Mouse (Mus musculus) regulatory T cell (primary cell): ENCODE data around the gene Nin.

ENCODE experiments used
- in situ Hi-C: fragments of 300-600 bp; cut with MboI, MseI; formaldehyde crosslinking; loops from one replicate; pipeline ENCODE4 v1.15.1; 2025; ENCODE audit warnings: high pct_unique_total_duplicates

The Nin gene

GRCm38 (mm10) chr12:70119552-70119951, 6.0 kb upstream of the Nin start:
- in situ Hi-C loops, result no loop called here

DNA sequence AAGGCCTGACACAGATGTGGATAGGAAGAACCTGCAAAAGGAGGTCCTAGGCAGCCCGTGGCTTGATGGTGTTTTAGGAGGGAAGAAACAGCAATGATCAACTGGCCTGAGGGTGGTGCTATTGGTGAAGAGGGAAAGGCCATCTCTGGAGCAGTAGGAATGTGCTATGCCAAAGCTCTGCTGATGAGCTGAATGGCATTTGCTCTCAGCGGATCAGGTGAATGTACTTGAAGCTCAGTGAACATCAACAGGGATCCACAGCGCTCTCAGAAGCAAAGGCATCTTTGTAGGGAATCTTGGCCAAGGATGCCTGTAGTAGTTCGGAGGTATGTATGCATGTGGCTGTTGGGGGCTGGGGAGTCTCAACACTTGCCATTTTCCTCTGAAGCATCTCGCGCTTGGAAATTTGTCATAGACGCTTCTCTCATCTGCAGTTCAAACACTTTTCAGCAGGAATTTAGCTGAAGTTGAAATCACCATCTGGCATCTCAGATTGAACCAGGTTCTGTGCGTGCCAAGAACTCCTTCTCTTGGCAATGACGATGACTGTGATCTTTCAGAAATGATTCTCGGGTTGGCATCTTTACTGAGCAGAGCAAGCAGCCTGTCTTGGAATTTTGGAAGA, 5.3 kb upstream of the Nin start:
- in situ Hi-C loops, result no loop called here

GRCm38 (mm10) chr12:70117146-70117545, 3.6 kb upstream of the Nin start:
- in situ Hi-C loops, result no loop called here

- in situ Hi-C loops, result no loop called here
Measured at GRCm38 (mm10) chr12:70112090-70112383, 1.5 kb downstream of the Nin start.

DNA sequence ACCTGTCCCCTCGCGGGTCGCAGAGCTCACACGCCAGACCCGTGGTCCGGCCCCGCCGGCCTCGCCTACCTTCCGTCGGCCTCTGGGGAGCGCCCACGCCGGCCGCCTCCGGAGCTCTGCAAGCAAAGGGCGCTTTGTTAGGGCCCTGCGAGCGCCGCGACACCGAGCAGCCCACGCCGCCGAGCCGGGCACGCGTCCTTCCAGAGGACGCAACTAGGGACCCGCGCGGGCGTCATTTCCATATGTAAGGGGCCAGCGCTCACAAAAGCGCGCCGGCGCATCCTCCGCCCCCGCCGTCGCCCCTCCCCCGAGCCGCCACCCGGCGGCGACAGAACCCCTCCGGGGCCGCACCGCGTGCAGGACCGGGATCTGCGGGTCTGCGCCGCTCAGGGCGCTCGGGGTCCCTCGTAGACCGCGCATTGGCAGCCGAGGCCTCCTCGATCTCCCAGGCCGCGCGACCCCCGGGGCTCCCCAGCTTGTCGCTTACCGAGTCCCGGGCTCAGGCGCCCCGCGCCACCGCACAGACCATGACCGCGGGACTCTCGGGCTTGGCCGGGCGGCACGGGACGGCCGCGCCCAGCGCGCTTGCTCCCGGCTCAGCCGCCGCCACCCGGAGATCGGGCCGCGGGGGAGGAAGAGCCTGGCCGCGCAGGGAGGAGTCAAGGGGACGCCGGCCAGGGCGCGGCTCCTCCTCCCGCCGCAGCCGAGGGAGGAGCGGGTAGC, 2.0 kb downstream of the Nin start:
- in situ Hi-C loops, result no loop called here

GRCm38 (mm10) chr12:70111117-70111366, 2.5 kb downstream of the Nin start:
- in situ Hi-C loops, result no loop called here

DNA sequence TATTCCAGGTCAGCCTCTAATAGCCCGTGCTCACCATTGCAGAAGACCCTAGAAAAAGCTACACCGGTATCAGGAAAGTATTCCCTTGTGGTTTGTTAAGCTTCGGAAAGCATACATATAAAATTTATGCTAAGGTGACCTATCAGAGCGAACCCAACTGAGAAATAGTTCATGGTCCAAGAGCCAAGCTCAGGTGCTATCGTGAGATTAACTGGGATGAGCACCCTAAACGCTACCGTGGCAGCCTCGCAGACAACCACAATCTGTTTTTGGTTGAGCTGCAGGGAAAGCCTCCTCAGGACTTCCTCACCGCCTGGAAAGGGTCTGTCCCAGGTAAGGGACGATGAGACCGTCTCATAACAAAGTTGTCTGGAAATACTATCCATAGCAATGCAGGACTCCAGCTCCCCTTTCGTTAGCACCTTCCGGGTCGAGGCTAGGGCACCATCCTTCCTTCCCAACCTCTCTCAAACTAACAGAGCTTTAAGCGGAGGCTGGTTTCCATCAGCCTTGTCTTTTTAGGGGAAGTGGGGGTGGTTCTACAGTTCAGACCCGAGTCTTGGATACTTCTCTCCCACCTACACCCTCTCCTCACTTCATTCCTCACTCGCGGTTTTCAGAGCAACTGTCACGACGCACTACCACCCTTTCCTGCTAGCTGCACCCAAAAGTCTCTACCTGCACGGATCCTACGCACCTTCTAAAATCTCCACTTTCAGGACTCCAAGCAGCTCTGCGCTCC, 3.0 kb downstream of the Nin start:
- in situ Hi-C loops, result no loop called here

DNA sequence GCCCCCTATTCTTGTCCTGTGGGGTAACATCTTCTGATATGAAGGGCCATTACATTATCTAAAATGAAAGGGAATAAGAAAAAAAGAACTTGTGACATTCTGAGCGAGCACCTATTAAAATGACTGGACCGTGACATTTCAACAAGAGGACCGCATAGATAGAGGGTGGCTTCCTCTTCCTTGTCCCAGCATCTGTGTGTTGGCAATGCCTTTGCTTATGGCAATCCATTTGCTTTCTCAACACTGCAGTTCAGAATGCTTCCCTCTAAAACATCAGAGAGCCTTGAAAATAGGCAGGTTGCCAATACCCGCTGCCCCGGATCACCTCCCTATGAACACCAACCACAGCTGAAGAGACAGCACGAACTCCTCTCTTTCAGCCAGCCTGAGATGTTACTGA, 3.6 kb downstream of the Nin start:
- in situ Hi-C loops, result no loop called here

DNA sequence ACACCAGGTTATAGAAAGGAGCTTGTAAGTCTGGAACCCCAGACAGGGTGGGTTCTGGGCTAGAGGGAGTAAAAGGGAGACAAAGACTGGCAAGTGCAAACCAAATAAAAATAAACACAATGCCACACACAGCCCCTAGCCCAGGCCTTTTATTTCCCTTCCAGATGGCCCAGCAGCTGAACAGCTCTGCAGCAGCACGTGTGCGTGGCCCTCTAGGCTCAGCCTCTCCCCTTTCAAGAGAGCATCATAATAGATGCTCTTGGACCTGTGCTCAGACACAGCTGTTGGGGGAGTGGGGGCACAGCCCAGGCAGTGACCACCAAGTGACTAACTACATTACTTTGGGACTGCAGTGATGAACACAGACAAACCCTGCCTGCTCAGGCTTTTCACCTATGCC, 5.4 kb downstream of the Nin start:
- in situ Hi-C loops, result no loop called here

DNA sequence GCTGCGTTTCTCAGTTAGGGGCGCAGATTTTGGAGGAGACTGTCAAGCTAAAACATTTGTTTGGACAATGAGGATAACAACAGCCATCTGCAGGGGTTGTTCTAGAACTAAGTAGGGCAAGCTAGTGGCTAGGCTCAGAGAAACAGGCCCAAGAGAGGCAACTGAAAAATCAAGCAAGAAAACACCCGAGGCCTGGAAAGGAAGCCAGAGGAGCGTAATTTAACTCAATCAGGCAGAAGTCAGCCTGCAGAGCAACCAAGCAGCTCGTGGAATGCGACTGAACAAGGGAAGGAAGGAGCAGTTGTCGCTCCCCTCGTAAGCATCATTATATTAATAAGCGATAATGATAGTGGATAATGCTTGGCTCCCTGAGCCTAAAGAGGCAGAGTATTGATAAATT, 7.0 kb downstream of the Nin start:
- in situ Hi-C loops, result no loop called here

- in situ Hi-C loops, result no loop called here
Measured at GRCm38 (mm10) chr12:70105885-70106284, 7.6 kb downstream of the Nin start.

GRCm38 (mm10) chr12:70104776-70105420, 8.6 kb downstream of the Nin start:
- in situ Hi-C loops, result no loop called here

DNA sequence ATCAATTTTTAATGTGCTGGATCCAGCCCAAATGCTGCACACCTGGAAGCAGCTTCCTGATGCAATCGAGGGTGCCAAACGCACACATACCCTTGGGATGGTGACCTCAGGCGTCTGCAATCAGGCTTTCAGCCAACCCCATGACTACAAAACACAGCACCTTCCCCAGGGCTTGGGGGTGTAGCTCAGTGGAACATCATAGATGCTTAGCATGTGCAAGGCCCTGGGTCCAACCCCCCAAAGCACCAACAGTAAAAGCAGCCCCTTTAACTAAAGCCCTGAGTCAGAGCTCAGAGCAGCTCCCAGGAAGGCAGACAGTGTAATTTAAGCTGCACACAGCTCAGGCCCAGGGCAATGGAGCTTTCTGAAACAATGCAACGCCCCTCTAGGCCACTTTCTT, 9.3 kb downstream of the Nin start:
- in situ Hi-C loops, result no loop called here

DNA sequence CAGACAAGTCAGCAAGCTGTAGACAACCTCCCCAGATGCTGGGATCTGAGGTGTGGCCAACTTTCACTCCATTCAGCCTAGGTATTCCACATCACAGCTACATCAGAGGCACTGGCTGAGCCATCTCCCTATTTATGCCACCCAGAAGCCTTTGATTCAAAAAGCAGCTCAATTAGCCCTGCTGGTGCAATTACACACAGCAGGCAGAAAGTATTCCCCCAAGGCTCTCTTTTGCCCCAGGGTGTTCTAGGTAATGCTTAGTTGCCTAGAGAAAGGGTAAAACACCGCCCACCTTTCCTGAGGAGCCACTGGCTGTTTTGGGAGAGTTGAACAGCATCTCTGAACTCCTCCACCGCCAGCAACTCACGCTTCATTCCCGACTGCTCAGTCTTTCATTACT, 10.3 kb downstream of the Nin start:
- in situ Hi-C loops, result no loop called here

DNA sequence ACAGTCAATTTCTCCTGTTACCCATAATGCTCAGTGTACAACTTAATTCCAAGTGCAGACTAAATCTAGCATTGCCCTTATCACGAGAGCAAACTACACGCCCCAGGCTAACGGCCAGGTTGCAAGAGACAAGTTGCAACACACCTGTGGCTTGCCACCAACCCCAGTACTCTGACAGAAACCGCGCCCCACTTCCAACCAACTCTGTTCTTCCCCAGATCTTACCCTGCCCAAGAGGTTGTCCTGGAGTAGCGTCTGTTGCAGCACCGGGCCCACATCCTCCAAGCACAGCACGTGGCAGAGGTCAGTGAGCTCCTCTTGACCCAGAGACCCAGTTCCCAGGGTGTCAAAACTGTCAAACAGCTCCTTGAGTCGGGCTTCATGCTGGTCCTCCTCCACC, 11.1 kb downstream of the Nin start:
- in situ Hi-C loops, result no loop called here

DNA sequence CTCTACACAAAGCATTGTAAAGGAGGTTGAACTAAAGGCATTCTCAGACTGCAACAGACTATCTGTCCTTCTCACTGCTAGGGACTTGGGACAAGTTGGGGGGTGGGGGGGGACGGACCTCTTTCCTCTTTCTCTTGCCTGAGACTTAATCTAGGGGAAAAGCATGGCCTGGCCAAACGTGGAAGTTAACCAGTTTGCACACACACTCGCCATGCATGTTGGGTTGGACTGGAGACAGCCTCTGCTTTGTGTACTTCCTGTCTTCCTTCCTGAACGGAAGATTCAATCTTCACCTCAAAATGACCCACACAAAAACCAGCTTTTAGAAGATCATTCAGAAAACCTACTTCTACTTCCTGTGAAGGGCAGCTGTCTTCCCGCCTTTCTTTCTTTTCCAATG, 11.7 kb downstream of the Nin start:
- in situ Hi-C loops, result no loop called here

GRCm38 (mm10) chr12:70097901-70098300, 15.6 kb downstream of the Nin start:
- in situ Hi-C loops, result no loop called here

DNA sequence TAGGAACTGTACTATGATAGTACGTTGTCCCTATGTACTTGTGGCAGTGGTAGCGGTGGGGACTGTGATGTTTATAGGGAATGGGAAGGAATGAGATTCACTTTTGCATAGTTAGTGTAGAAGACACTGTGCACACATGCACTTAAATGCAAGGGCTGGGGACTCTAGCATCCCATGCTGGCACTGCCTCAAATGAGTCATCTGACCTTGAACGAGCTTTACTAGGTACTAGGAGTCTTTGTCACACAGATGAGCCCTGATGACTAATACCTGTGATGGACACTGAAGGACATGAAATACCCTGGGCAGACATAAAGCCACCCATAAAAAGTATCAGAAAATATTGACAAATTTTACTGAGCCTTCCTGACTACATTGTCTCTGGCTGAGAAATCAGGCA, 16.2 kb downstream of the Nin start:
- in situ Hi-C loops, result no loop called here

- in situ Hi-C loops, result loop anchor here (5.0 kb wide), 1 partner anchor 49 kb away; no protein-coding TSS in a partner anchor
Measured at GRCm38 (mm10) chr12:70093266-70093893, 20.1 kb downstream of the Nin start.

DNA sequence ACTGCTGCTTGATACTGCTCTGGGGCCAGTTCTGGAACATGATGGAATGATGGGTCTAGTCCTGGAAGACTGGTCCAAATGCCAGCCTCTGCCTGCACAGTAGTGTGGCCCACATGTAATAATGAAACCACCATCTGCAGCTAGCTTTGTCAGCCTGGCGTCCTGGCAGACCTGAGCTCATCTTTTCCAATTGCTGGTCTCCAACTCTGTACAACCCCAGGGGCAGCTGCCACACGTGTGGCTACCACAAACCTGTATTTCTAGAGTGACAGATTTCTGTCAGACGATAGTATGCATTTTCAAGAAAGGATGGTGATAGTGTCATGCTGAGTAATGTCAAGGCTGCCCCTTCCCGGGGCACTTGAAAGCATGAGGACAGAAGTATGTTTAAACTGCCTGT, 25.2 kb downstream of the Nin start:
- in situ Hi-C loops, result no loop called here

DNA sequence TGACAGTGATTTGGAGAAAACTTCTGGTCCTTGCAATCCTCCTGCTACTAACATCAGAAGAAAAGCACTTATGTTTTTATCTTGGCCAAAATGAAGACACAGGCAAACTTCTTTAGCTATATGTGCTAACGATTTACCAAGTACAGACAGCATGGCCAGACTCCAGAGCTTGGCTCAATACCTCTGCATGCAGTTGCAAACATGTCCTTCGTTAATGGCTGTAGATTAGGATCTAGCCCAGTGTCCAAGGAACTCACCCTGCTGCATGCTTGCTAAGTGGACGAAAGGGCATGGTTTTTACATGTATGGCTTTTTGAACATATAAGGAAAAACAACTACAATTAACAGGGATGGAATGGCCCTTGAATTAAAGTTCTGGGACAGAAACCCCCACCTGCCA, 28.2 kb downstream of the Nin start:
- in situ Hi-C loops, result no loop called here

DNA sequence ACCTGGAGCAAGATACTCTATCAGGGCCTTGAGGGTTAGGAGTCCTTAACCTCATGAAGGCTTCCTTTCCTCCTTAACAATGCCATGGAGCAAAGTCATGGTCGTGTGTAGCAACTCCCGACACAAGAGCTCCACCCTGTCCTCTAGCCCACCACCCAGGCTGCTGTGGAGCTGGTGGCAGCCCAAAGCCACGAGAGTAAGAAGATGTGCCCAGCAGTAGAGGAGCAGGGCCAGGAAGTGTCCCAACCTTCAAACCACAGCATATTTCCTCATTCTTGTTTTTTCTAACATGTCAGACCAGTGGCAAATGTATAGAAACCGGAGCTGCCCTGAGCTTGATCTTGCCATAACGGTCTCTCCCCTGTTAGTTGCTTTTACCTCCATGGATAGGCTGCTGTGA, 29.3 kb downstream of the Nin start:
- in situ Hi-C loops, result no loop called here

DNA sequence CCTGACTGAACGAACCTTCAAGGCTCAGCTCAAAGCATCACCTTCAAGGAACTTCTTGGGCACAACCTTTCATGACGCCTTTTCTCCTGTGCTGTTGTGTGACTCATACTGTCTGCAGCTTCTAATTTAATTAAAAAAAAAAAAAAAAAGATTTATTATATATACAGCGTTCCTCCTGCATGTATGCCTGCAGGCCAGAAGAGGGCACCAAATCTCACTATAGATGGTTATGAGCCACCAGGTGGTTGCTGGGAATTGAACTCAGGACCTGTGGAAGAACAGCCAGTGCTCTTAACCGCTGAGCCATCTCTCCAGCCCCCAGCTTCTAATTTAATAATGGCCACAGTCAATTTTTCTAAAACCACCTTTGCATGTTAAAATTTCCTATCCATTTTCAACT, 29.8 kb downstream of the Nin start:
- in situ Hi-C loops, result no loop called here
